Mouse (Mus musculus): ENCODE data around the gene Clns1a. TPM values are rescaled to one million over a fixed set of nuclear protein-coding genes. Genes with fewer than 3 reads are reported as not detected.

Clns1a gene
- polyA plus RNA-seq, 1 experiment from 2014 or later, result 80.5 TPM

- Histone ChIP-seq H3K27ac (no peak overlapping the region), H3K4me3 (no peak overlapping the region), H3K4me2 (no peak overlapping the region), H3K27me3 (no peaks in the 10 kb centered on the region), H3K36me3 (no peaks in the 10 kb centered on the region), H3K9ac (no peak overlapping the region), H3K4me1 (replicated peaks) (peaks cover 13% of the 10 kb centered on the region), H3K9me3 (replicated peaks) (no peaks in the 10 kb centered on the region)
- no peak for ATAC-seq (replicated peaks; ENCODE audit: insufficient number of reproducible peaks, insufficient read depth, low FRiP score, low read depth)
- WGBS, result 52% methylated on average over 4 of the region's 4 CpGs
Observed at GRCm38 (mm10) chr7:97747176-97747707, 50.8 kb downstream of the Clns1a start.

GRCm38 (mm10) chr7:97747787-97748497 lies 51.5 kb downstream of the Clns1a start:
- Histone ChIP-seq H3K27me3 (no peaks in the 10 kb centered on the region), H3K9me3 (replicated peaks) (no peaks in the 10 kb centered on the region), H3K36me3 (no peaks in the 10 kb centered on the region), H3K4me2 (peak overlapping the region; percentile 62), H3K9ac (peak overlapping the region; percentile 44; the same call in 1 of the 2 replicates), H3K4me1 (replicated peaks) (peaks cover 13% of the 10 kb centered on the region), H3K4me3 (peak overlapping the region; percentile 15), H3K27ac (no peak overlapping the region)
- 23% methylated on average over 28 of the region's 28 CpGs for WGBS
- ATAC-seq (replicated peaks; ENCODE audit: insufficient number of reproducible peaks, insufficient read depth, low FRiP score, low read depth), result peak; percentile 63; the same call in 1 of the 2 replicates

GRCm38 (mm10) chr7:97748527-97749206 lies 52.2 kb downstream of the Clns1a start:
- peak overlapping the region; percentile 44; the same call in 1 of the 2 replicates for H3K9ac ChIP-seq
- H3K4me2 ChIP-seq, result peak overlapping the region; percentile 62
- H3K27me3 ChIP-seq, result no peaks in the 10 kb centered on the region
- ATAC-seq (replicated peaks; ENCODE audit: insufficient number of reproducible peaks, insufficient read depth, low FRiP score, low read depth), result 0 out of 2 replicates have a peak, but pooled peaks have one; percentile 8
- H3K4me3 ChIP-seq, result peak overlapping the region; percentile 30
- H3K4me1 ChIP-seq (replicated peaks), result peaks cover 13% of the 10 kb centered on the region
- no peaks in the 10 kb centered on the region for H3K9me3 ChIP-seq (replicated peaks)
- H3K27ac ChIP-seq, result peak overlapping the region; percentile 71
- H3K36me3 ChIP-seq, result no peaks in the 10 kb centered on the region
- 68% methylated on average over 10 of the region's 10 CpGs for WGBS

- peaks cover 13% of the 10 kb centered on the region for H3K4me1 ChIP-seq (replicated peaks)
- peak overlapping the region; percentile 30 for H3K4me3 ChIP-seq
- H3K9ac ChIP-seq, result no peak overlapping the region
- no peaks in the 10 kb centered on the region for H3K27me3 ChIP-seq
- H3K27ac ChIP-seq, result peak overlapping the region; percentile 71
- no peaks in the 10 kb centered on the region for H3K9me3 ChIP-seq (replicated peaks)
- WGBS, result 37% methylated on average over 19 of the region's 19 CpGs
- no peaks in the 10 kb centered on the region for H3K36me3 ChIP-seq
- H3K4me2 ChIP-seq, result peak overlapping the region; percentile 62
- no peak for ATAC-seq (replicated peaks; ENCODE audit: insufficient number of reproducible peaks, insufficient read depth, low FRiP score, low read depth)
Observed at GRCm38 (mm10) chr7:97749207-97750190, 53.1 kb downstream of the Clns1a start.

- Histone ChIP-seq H3K36me3 (no peaks in the 10 kb centered on the region), H3K27ac (no peak overlapping the region), H3K4me3 (no peak overlapping the region), H3K27me3 (no peaks in the 10 kb centered on the region), H3K4me2 (no peak overlapping the region), H3K4me1 (replicated peaks) (no peaks in the 10 kb centered on the region), H3K9ac (no peak overlapping the region), H3K9me3 (replicated peaks) (no peaks in the 10 kb centered on the region)
- 68% methylated on average over 18 of the region's 18 CpGs for WGBS
- no peak for ATAC-seq (replicated peaks; ENCODE audit: insufficient number of reproducible peaks, insufficient read depth, low FRiP score, low read depth)
Observed at GRCm38 (mm10) chr7:97756967-97757881, 60.8 kb downstream of the Clns1a start.

GRCm38 (mm10) chr7:97764591-97764990 lies 68.2 kb downstream of the Clns1a start:
- H3K9me3 ChIP-seq (replicated peaks), result no peaks in the 10 kb centered on the region
- H3K27ac ChIP-seq, result no peak overlapping the region
- no peaks in the 10 kb centered on the region for H3K4me1 ChIP-seq (replicated peaks)
- no peak overlapping the region for H3K4me2 ChIP-seq
- 72% methylated on average over 11 of the region's 11 CpGs for WGBS
- H3K36me3 ChIP-seq, result no peaks in the 10 kb centered on the region
- no peak overlapping the region for H3K4me3 ChIP-seq
- no peaks in the 10 kb centered on the region for H3K27me3 ChIP-seq
- no peak overlapping the region for H3K9ac ChIP-seq
- no peak for ATAC-seq (replicated peaks; ENCODE audit: insufficient number of reproducible peaks, insufficient read depth, low FRiP score, low read depth)

GRCm38 (mm10) chr7:97765181-97765962 lies 68.9 kb downstream of the Clns1a start:
- H3K36me3 ChIP-seq, result no peaks in the 10 kb centered on the region
- no peak overlapping the region for H3K4me3 ChIP-seq
- no peak overlapping the region for H3K27ac ChIP-seq
- no peak overlapping the region for H3K4me2 ChIP-seq
- H3K9ac ChIP-seq, result no peak overlapping the region
- H3K9me3 ChIP-seq (replicated peaks), result no peaks in the 10 kb centered on the region
- no peaks in the 10 kb centered on the region for H3K27me3 ChIP-seq
- no peak for ATAC-seq (replicated peaks; ENCODE audit: insufficient number of reproducible peaks, insufficient read depth, low FRiP score, low read depth)
- 82% methylated on average over 21 of the region's 21 CpGs for WGBS
- H3K4me1 ChIP-seq (replicated peaks), result no peaks in the 10 kb centered on the region

GRCm38 (mm10) chr7:97765963-97766347 lies 69.5 kb downstream of the Clns1a start:
- Histone ChIP-seq H3K27ac (no peak overlapping the region), H3K9ac (no peak overlapping the region), H3K4me3 (no peak overlapping the region), H3K27me3 (no peaks in the 10 kb centered on the region), H3K4me1 (replicated peaks) (no peaks in the 10 kb centered on the region), H3K36me3 (no peaks in the 10 kb centered on the region), H3K9me3 (replicated peaks) (no peaks in the 10 kb centered on the region), H3K4me2 (no peak overlapping the region)
- no peak for ATAC-seq (replicated peaks; ENCODE audit: insufficient number of reproducible peaks, insufficient read depth, low FRiP score, low read depth)
- 82% methylated on average over 5 of the region's 5 CpGs for WGBS

- ATAC-seq (replicated peaks; ENCODE audit: insufficient number of reproducible peaks, insufficient read depth, low FRiP score, low read depth), result no peak
- no peak overlapping the region for H3K9ac ChIP-seq
- H3K9me3 ChIP-seq (replicated peaks), result no peaks in the 10 kb centered on the region
- H3K27me3 ChIP-seq, result no peaks in the 10 kb centered on the region
- H3K4me3 ChIP-seq, result no peak overlapping the region
- WGBS, result 64% methylated on average over 9 of the region's 9 CpGs
- no peak overlapping the region for H3K27ac ChIP-seq
- H3K4me2 ChIP-seq, result no peak overlapping the region
- H3K4me1 ChIP-seq (replicated peaks), result no peaks in the 10 kb centered on the region
- no peaks in the 10 kb centered on the region for H3K36me3 ChIP-seq
Observed at GRCm38 (mm10) chr7:97766406-97767166, 70.2 kb downstream of the Clns1a start.

Data from heart, embryonic 15.5 days (tissue).